Mouse (Mus musculus) liver, embryonic 11.5 days (tissue): ENCODE results near the gene Gm44805. TPM values are rescaled to one million over a fixed set of nuclear protein-coding genes. Genes with fewer than 3 reads are reported as not detected.

Experiments used
- ATAC-seq: fragments of 200-750 bp; cut with Nextera tagmentation; replicated peaks from 2 replicates; pipeline ENCODE4 v1.8.0; 2017; ENCODE audit warnings: moderate number of reproducible peaks, mild to moderate bottlenecking, moderate TSS enrichment, moderate library complexity; ENCODE audit not compliant: low FRiP score
- DNase-seq: peaks from one replicate; pipeline ENCODE4 v3.0.0-alpha.2; 2017; ENCODE audit warnings: low spot score
- H3K27ac ChIP-seq: fragments of 300-500 bp; sonication (generic); 2 replicates; pipeline ENCODE4 v1.5.1; 2014; ENCODE audit warnings: mild to moderate bottlenecking, low read depth, low read length, control low read depth
- H3K27me3 ChIP-seq: fragments of 300-500 bp; sonication (generic); replicated peaks from 2 replicates; pipeline ENCODE4 v1.6.1; 2014; ENCODE audit warnings: low read length, mixed read lengths; ENCODE audit not compliant: control insufficient read depth, insufficient read depth
- H3K36me3 ChIP-seq: fragments of 300-500 bp; sonication (generic); 2 replicates; pipeline ENCODE4 v1.6.1; 2014; ENCODE audit warnings: mild to moderate bottlenecking, low read length, moderate library complexity, mixed read lengths; ENCODE audit not compliant: control insufficient read depth, insufficient read depth
- H3K4me1 ChIP-seq: fragments of 300-500 bp; sonication (generic); replicated peaks from 2 replicates; pipeline ENCODE4 v1.6.1; 2014; ENCODE audit warnings: low read length, mixed read lengths; ENCODE audit not compliant: control insufficient read depth, insufficient read depth
- H3K4me2 ChIP-seq: fragments of 300-500 bp; sonication (generic); 2 replicates; pipeline ENCODE4 v1.6.1; 2014; ENCODE audit warnings: mild to moderate bottlenecking, control low read depth, moderate library complexity
- H3K4me3 ChIP-seq: fragments of 300-500 bp; sonication (generic); 2 replicates; pipeline ENCODE4 v1.5.1; 2014; ENCODE audit warnings: low read depth, low read length, control low read depth
- H3K9ac ChIP-seq: fragments of 300-500 bp; sonication (generic); 2 replicates; pipeline ENCODE4 v1.6.1; 2014; ENCODE audit warnings: low read depth, low read length, control low read depth
- H3K9me3 ChIP-seq: fragments of 300-500 bp; sonication (generic); 2 replicates; pipeline ENCODE4 v1.6.1; 2016; ENCODE audit warnings: low read length, inconsistent platforms, mixed read lengths; ENCODE audit not compliant: control insufficient read depth
- WGBS: fragments of 180-500 bp; shearing (Covaris S2); extraction: QIAGEN DNeasy Blood & Tissue Kit; methylation state at CpG from one replicate; pipeline ENCODE4 v1.1.7; 2014; 5-methylcytosine and 5-hydroxymethylcytosine counted together
- polyA plus RNA-seq: library from polyadenylated mRNA; unstranded; fragments of >200 nt; fragmentation: Nextera tagmentation; extraction: Ambion mirVana; gene quantifications from 2 replicates; pipeline ENCODE4 v1.2.1, GENCODE M21; 2014

The Gm44805 gene
- polyA plus RNA-seq, 1 experiment from 2014 or later: not detected

DNA sequence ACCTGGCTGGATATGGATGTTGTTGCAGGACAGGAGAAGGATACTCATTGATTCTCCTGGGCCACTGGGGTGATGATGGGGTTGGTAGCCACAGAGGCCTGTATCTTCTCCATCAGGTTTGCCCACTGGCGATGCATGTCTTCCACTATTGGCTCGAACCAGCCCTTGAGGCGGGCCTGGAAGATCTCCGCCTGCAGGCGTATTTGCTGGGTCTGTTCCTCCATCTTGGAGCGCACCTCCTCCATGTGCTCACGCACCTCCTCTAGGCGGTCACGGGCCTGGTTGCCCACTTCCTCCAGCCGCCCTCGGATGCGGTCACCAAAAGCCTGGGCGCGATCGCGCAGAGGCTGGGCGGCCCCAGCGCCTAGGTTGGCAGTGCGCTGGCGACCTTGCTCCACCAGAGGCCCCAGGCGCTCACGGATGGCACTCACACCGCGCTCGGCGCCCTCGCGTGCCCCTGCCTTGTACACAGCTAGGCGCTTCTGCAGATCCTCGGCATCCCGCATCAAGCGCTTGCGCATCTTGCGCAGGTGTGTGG lies 15.2 kb upstream of the Gm44805 start:
- ATAC-seq (no peak), DNase-seq (no peak)
- WGBS: 83% methylated on average over 34 of the region's 34 CpGs
- Histone ChIP-seq H3K27ac (peak overlapping the region; percentile 17; the same call in 1 of the 2 replicates), H3K9ac (no peak overlapping the region), H3K27me3 (no peaks in the 10 kb centered on the region), H3K9me3 (no peaks in the 10 kb centered on the region), H3K36me3 (peaks cover 12% of the 10 kb centered on the region), H3K4me3 (peak overlapping the region; percentile 58), H3K4me2 (peak overlapping the region; percentile 76), H3K4me1 (peaks cover 73% of the 10 kb centered on the region)

DNA sequence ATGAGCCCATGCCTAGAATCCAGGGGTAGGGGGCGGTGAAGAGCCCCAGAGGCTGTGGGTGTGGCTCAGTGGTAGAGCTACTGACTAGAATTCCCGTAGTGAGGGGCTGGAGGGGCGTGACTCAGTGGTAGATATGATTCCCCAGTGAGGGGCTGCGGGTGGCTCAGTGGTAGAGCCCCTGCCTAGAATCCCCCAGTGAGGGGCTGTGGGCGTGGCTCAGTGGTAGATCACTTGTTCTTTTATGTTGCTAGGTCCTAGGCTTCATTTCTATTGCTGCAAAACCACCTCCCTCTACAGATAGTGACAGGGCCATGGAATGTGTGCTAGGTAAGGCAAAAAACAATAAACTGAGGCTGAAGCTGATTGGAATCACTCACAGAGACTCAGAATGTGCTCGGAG lies 14.7 kb upstream of the Gm44805 start:
- 43% methylated on average over 6 of the region's 6 CpGs for WGBS
- peaks cover 12% of the 10 kb centered on the region for H3K36me3 ChIP-seq
- no peak overlapping the region for H3K4me3 ChIP-seq
- H3K9ac ChIP-seq: no peak overlapping the region
- H3K9me3 ChIP-seq: no peaks in the 10 kb centered on the region
- no peak for DNase-seq
- H3K27me3 ChIP-seq: no peaks in the 10 kb centered on the region
- no peak for ATAC-seq
- peak overlapping the region; percentile 76 for H3K4me2 ChIP-seq
- H3K27ac ChIP-seq: peak overlapping the region; percentile 95; the same call in 1 of the 2 replicates
- H3K4me1 ChIP-seq: peaks cover 69% of the 10 kb centered on the region

DNA sequence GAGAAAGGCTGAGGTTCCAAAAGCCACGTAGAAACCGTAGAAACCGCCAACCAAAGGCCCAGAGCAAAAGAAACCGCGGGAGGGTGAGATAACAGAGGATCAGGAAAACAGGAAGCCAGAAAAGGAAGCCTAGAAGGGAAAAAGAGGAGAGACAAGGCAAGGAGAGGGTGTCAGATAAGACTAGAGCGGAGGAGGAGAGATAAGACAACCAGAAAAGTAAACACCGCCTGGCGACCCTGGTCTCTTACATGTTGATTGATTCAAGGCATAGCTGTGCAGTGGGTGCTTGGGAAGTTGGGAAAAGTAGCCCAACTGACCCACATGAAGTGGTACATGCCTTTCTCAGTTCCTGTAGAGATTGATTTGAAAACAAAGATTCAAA lies 14.0 kb upstream of the Gm44805 start:
- Histone ChIP-seq H3K27ac (peak overlapping the region; percentile 95), H3K9ac (peak overlapping the region; percentile 32; the same call in 1 of the 2 replicates), H3K36me3 (peaks cover 12% of the 10 kb centered on the region), H3K4me2 (peak overlapping the region; percentile 76), H3K4me3 (peak overlapping the region; percentile 7; the same call in 1 of the 2 replicates), H3K4me1 (peaks cover 62% of the 10 kb centered on the region), H3K27me3 (no peaks in the 10 kb centered on the region), H3K9me3 (no peaks in the 10 kb centered on the region)
- DNase-seq (no peak), ATAC-seq (no peak)
- WGBS: 6% methylated on average over 8 of the region's 8 CpGs

DNA sequence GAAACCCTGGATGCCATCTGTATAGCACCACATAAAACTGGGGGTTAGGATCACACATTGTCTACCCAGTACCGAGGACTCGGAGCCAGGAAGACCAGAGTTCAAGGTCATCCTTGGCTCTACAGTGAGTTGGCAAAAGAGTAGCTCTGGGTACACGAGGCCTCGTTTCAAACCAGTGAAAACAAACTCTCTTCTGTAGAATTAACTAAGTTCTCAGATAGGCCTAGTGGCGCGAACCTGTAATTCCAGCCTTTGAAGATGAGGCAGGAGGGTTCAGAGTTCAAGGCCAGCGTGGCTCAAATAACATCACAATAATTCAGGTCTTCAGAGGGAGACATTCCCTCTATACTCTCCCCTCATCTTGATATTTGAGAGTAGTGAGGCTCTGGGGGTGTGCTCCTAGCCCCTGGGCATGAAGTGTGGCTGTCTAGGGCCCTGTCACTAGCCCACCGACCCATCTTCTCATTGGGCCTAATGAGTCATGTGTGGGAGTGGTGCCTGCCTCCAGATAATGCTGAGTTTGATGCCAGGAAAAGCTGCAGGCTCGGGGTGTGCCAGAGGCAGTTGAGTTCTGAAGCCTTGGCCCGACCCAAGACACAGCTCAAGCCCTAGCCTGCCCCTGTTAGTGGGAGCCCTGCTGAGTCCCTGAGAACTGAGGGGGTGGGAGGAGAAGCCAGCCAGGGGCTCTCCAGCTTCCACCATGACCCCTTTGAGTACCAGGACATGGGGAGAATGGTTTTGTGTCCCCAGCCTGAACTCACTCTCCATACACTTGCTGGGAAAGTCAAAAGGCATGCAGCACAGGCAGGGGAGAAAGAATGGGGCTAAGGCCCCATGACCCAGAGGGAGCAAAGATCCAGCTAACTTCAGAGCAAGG lies 13.4 kb upstream of the Gm44805 start:
- DNase-seq (no peak), ATAC-seq (no peak)
- Histone ChIP-seq H3K9ac (peak overlapping the region; percentile 32; the same call in 1 of the 2 replicates), H3K36me3 (peaks cover 12% of the 10 kb centered on the region), H3K27me3 (no peaks in the 10 kb centered on the region), H3K4me3 (peak overlapping the region; percentile 7; the same call in 1 of the 2 replicates), H3K4me1 (peaks cover 57% of the 10 kb centered on the region), H3K27ac (peak overlapping the region; percentile 95), H3K9me3 (no peaks in the 10 kb centered on the region), H3K4me2 (peak overlapping the region; percentile 76)
- 48% methylated on average over 10 of the region's 10 CpGs for WGBS

DNA sequence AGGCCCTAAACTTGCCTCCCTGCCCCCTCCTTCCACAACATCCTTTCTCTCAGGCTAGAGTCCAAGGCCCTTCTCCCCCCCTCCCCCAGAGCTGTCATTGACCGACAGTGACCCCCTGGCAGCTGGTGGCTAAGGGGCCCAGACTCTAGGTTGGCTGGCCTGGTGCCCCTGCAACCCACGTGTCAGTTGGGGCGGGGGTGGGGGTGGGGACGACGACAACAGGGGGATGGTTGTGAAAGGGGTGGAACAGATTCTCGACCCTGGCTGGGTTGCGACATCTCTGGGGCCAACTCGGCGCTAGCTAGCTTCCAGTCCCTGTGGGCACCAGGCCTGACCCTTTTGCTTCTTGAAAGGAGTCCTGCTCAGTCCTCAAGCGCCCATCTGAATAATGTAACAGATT lies 12.2 kb upstream of the Gm44805 start:
- peak overlapping the region; percentile 95 for H3K27ac ChIP-seq
- 11% methylated on average over 10 of the region's 10 CpGs for WGBS
- H3K36me3 ChIP-seq: peaks cover 12% of the 10 kb centered on the region
- H3K4me3 ChIP-seq: no peak overlapping the region
- no peaks in the 10 kb centered on the region for H3K27me3 ChIP-seq
- peak overlapping the region; percentile 10; the same call in 1 of the 2 replicates for H3K9ac ChIP-seq
- peak overlapping the region; percentile 24 for H3K4me2 ChIP-seq
- no peaks in the 10 kb centered on the region for H3K9me3 ChIP-seq
- H3K4me1 ChIP-seq: peaks cover 47% of the 10 kb centered on the region
- ATAC-seq: peak; percentile 49
- no peak for DNase-seq

DNA sequence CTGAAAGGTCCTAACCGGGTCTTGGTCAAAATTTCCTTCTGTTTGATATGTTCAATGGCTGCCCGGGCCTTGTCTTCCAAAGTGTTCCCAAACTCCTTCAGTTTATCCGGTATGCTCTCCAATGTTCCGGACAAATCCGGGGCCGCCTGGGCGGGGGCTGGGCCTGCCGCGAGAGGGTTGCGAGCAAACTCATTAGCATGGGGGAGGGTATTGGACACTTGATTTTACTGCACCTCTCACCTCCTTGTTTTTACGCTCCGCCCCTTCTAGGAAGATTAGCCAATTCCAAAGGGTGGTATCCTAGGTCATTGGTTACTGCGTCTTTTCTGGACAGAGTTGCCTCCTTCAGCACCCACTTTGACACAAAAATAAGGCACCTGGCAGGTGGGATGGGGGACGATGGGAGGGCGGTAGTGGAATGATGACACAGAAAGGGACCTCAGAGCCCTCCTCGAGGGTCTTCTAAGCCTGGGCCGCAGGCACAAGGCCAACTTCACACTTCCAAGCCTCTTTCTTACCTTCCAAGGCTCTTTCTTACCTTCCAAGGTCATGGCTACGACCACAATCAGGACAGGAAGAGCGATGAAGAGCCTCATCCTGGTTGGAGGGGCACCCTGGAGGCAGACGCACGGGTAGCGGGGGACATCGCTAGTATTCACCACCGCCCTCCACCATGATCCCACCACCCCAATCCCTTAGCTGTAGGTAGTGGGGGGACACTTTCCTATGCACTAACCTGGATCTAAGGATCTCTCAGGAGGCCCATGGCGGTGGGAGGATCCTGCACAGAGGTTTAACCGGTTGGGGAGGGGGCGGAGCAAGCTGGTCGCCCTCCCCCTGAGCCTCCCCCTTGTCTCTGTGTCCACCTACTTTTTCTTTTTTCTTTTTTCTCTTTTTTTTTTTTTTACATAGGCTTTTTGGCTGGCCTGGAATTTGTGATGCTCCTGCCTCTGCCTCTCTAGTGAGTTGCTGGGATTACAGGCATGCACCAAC lies 10.9 kb upstream of the Gm44805 start, which contains the start of gene Apoc1:
Gene Apoc1, minus strand, starts transcription at position 788 of the 993 bp plus-strand sequence.
- DNase-seq (no peak), ATAC-seq (no peak; the same call in 1 of the 2 replicates)
- H3K36me3 ChIP-seq: peaks cover 10% of the 10 kb centered on the region
- H3K9me3 ChIP-seq: no peaks in the 10 kb centered on the region
- WGBS: 46% methylated on average over 28 of the region's 28 CpGs
- no peaks in the 10 kb centered on the region for H3K27me3 ChIP-seq
- peak within 1 kb of the TSS; percentile 16 for H3K4me3 ChIP-seq
- peak within 1 kb of the TSS; percentile 95 for H3K27ac ChIP-seq
- peak within 1 kb of the TSS; percentile 45 for H3K4me2 ChIP-seq
- peak within 1 kb of the TSS; percentile 10 for H3K9ac ChIP-seq
- peaks cover 41% of the 10 kb centered on the region for H3K4me1 ChIP-seq

DNA sequence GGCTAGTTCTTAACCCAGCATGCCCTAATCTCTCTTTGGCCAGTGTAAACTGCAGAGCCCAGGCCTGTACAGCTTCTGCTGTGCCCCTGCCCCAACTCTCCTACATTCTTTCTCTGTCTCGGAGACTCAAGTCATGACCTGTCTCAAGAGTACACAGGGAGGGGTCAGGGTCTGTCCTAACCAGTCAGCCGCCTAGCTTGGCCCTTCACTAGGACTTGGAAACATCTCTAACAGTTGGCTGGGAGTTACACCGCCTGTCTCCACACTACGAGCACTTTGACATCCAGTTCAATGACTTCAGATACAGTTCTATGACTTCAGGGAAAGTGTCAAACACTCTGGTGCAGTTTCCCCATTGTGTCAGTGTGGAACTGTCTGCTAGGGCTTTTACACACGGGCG lies 10.2 kb upstream of the Gm44805 start:
- peak overlapping the region; percentile 33; the same call in 1 of the 2 replicates for H3K27ac ChIP-seq
- no peak overlapping the region for H3K9ac ChIP-seq
- H3K4me2 ChIP-seq: peak overlapping the region; percentile 45
- peaks cover 34% of the 10 kb centered on the region for H3K4me1 ChIP-seq
- no peaks in the 10 kb centered on the region for H3K9me3 ChIP-seq
- DNase-seq (no peak), ATAC-seq (no peak)
- peak overlapping the region; percentile 16; the same call in 1 of the 2 replicates for H3K4me3 ChIP-seq
- H3K27me3 ChIP-seq: no peaks in the 10 kb centered on the region
- H3K36me3 ChIP-seq: peaks cover 4% of the 10 kb centered on the region; the same call in 1 of the 2 replicates
- WGBS: 64% methylated on average over 6 of the region's 6 CpGs

DNA sequence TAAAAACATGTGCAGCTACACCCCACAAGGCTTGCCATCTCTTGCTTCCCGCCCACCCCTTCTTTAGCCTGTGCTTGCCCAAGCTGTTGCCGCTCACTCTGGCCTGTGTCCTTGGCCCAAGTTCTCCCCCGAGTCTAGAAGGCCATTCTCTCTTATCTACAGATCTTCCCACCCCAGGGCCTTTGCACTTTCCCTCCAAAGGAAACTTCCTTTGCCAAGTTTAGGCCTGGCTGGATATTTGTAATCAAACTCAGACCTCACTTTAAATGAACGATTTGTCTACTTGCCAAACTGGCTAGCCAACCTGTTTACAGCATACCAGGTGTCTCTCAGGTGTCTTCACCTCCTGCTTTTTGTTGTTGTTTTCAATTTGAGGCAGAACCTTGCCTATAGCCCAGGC lies 9.6 kb upstream of the Gm44805 start:
- Histone ChIP-seq H3K27ac (no peak overlapping the region), H3K9ac (no peak overlapping the region), H3K36me3 (no peaks in the 10 kb centered on the region; the same call in 1 of the 2 replicates), H3K4me3 (no peak overlapping the region), H3K9me3 (no peaks in the 10 kb centered on the region), H3K4me2 (no peak overlapping the region), H3K27me3 (no peaks in the 10 kb centered on the region), H3K4me1 (peaks cover 31% of the 10 kb centered on the region)
- ATAC-seq: no peak
- DNase-seq: no peak
- 80% methylated on average over 4 of the region's 4 CpGs for WGBS
